Mouse (Mus musculus): Measurements from ENCODE around the gene Pdlim4.

GRCm38 (mm10) chr11:54100045-54100691 is 31.4 kb upstream of the Pdlim4 start, which contains the start of gene P4ha2:
- TF ChIP-seq POLR2A (IDR thresholded peaks at IDR 0.05; ENCODE audit: low read depth, low read length) (no peak), CTCF (IDR thresholded peaks at IDR 0.05; ENCODE audit: extremely low read depth, insufficient read depth, insufficient read length, insufficient replicate concordance) (no peak)

Data from spleen, adult 2 months (tissue).